Mouse (Mus musculus): ENCODE results near the gene Tmem204. TPM values are rescaled to one million over a fixed set of nuclear protein-coding genes. Genes with fewer than 3 reads are reported as not detected.

Gene Tmem204
- polyA plus RNA-seq, 1 experiment from 2014 or later: 93.2 TPM

GRCm38 (mm10) chr17:25111739-25112422, 28.5 kb upstream of the Tmem204 start:
- H3K27me3 ChIP-seq: no peaks in the 10 kb centered on the region

GRCm38 (mm10) chr17:25111220-25111619, 27.8 kb upstream of the Tmem204 start:
- no peak overlapping the region for H3K4me3 ChIP-seq
- 89% methylated on average over 5 of the region's 5 CpGs for WGBS
- peaks cover 14% of the 10 kb centered on the region for H3K4me1 ChIP-seq
- no peak overlapping the region for H3K9ac ChIP-seq
- no peak overlapping the region for H3K4me2 ChIP-seq
- no peak for ATAC-seq (ENCODE audit: borderline replicate concordance, extremely low read depth, low FRiP score, low TSS enrichment)
- H3K36me3 ChIP-seq: peaks cover 41% of the 10 kb centered on the region
- H3K9me3 ChIP-seq: no peaks in the 10 kb centered on the region
- no peak overlapping the region for H3K27ac ChIP-seq
- no peaks in the 10 kb centered on the region for H3K27me3 ChIP-seq

More at GRCm38 (mm10) chr17:25111739-25112422, 28.5 kb upstream of the Tmem204 start:
- Histone ChIP-seq H3K9ac (no peak overlapping the region), H3K27ac (peak overlapping the region; percentile 31), H3K9me3 (no peaks in the 10 kb centered on the region), H3K4me2 (no peak overlapping the region), H3K4me3 (no peak overlapping the region), H3K4me1 (peaks cover 17% of the 10 kb centered on the region), H3K36me3 (peaks cover 34% of the 10 kb centered on the region)
- no peak for ATAC-seq (ENCODE audit: borderline replicate concordance, extremely low read depth, low FRiP score, low TSS enrichment)
- WGBS: 55% methylated on average over 8 of the region's 8 CpGs

- H3K27ac ChIP-seq: no peak overlapping the region
- H3K4me1 ChIP-seq: peaks cover 11% of the 10 kb centered on the region
- no peak for ATAC-seq (ENCODE audit: borderline replicate concordance, extremely low read depth, low FRiP score, low TSS enrichment)
- H3K9me3 ChIP-seq: no peaks in the 10 kb centered on the region
- 91% methylated on average over 6 of the region's 6 CpGs for WGBS
- peaks cover 46% of the 10 kb centered on the region for H3K36me3 ChIP-seq
- H3K4me3 ChIP-seq: no peak overlapping the region
- H3K27me3 ChIP-seq: no peaks in the 10 kb centered on the region
- no peak overlapping the region for H3K4me2 ChIP-seq
- H3K9ac ChIP-seq: no peak overlapping the region
These were observed 27.2 kb upstream of the Tmem204 start for GRCm38 (mm10) chr17:25110590-25110989.

- WGBS: 76% methylated on average over 2 of the region's 2 CpGs
These were observed 26.2 kb upstream of the Tmem204 start for GRCm38 (mm10) chr17:25109578-25109977.

GRCm38 (mm10) chr17:25107786-25108185, 24.4 kb upstream of the Tmem204 start:
- no peak overlapping the region for H3K27ac ChIP-seq
- no peak overlapping the region for H3K4me2 ChIP-seq
- no peak overlapping the region for H3K9ac ChIP-seq
- H3K9me3 ChIP-seq: no peaks in the 10 kb centered on the region
- 0 out of 2 replicates have a peak, but pooled peaks cover 5% of the 10 kb centered on the region for H3K4me1 ChIP-seq
- no peaks in the 10 kb centered on the region for H3K27me3 ChIP-seq
- ATAC-seq (ENCODE audit: borderline replicate concordance, extremely low read depth, low FRiP score, low TSS enrichment): no peak
- WGBS: 93% methylated on average over 7 of the region's 16 CpGs
- H3K36me3 ChIP-seq: peaks cover 72% of the 10 kb centered on the region
- no peak overlapping the region for H3K4me3 ChIP-seq

More at GRCm38 (mm10) chr17:25109578-25109977, 26.2 kb upstream of the Tmem204 start:
- peaks cover 6% of the 10 kb centered on the region for H3K4me1 ChIP-seq
- no peak overlapping the region for H3K9ac ChIP-seq
- H3K27ac ChIP-seq: no peak overlapping the region
- H3K4me3 ChIP-seq: no peak overlapping the region
- H3K27me3 ChIP-seq: no peaks in the 10 kb centered on the region
- ATAC-seq (ENCODE audit: borderline replicate concordance, extremely low read depth, low FRiP score, low TSS enrichment): no peak
- H3K4me2 ChIP-seq: no peak overlapping the region
- H3K36me3 ChIP-seq: peaks cover 55% of the 10 kb centered on the region
- no peaks in the 10 kb centered on the region for H3K9me3 ChIP-seq

GRCm38 (mm10) chr17:25101338-25101737, 17.9 kb upstream of the Tmem204 start:
- Histone ChIP-seq H3K27me3 (no peaks in the 10 kb centered on the region), H3K4me3 (no peak overlapping the region), H3K27ac (no peak overlapping the region), H3K9ac (no peak overlapping the region), H3K4me2 (no peak overlapping the region), H3K4me1 (no peaks in the 10 kb centered on the region), H3K9me3 (no peaks in the 10 kb centered on the region), H3K36me3 (peaks cover 83% of the 10 kb centered on the region)
- no peak for ATAC-seq (ENCODE audit: borderline replicate concordance, extremely low read depth, low FRiP score, low TSS enrichment)
- 95% methylated on average over 11 of the region's 11 CpGs for WGBS

DNA sequence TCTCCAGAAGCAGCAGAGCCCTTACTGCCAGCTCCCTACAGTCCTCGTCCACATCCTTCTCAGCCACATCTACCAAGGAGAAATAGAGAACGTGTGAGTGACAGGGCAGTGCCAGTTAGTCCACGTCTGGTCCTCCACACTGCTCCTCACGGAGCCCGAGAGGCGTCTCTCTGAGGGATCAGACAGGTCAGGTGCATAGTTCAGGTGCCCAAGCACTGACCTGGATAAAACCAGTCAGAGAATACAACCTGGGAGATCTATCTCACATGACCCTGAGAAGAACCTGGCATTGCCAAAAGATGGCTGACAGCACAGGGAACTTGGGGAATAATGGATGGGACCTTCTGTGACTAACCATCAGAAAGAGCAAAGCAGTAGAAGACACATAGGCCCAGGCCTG, 16.7 kb upstream of the Tmem204 start:
- Histone ChIP-seq H3K27me3 (no peaks in the 10 kb centered on the region), H3K4me2 (no peak overlapping the region), H3K27ac (no peak overlapping the region), H3K4me1 (no peaks in the 10 kb centered on the region), H3K4me3 (no peak overlapping the region), H3K9me3 (no peaks in the 10 kb centered on the region), H3K36me3 (peaks cover 72% of the 10 kb centered on the region), H3K9ac (no peak overlapping the region)
- ATAC-seq (ENCODE audit: borderline replicate concordance, extremely low read depth, low FRiP score, low TSS enrichment): no peak
- WGBS: 89% methylated on average over 6 of the region's 6 CpGs

GRCm38 (mm10) chr17:25096221-25096620, 12.8 kb upstream of the Tmem204 start:
- no peak overlapping the region for H3K27ac ChIP-seq
- H3K9ac ChIP-seq: no peak overlapping the region
- H3K4me1 ChIP-seq: no peaks in the 10 kb centered on the region
- H3K36me3 ChIP-seq: peaks cover 42% of the 10 kb centered on the region
- H3K4me3 ChIP-seq: no peak overlapping the region
- H3K4me2 ChIP-seq: no peak overlapping the region
- ATAC-seq (ENCODE audit: borderline replicate concordance, extremely low read depth, low FRiP score, low TSS enrichment): no peak
- 83% methylated on average over 2 of the region's 2 CpGs for WGBS
- no peaks in the 10 kb centered on the region for H3K9me3 ChIP-seq
- no peaks in the 10 kb centered on the region for H3K27me3 ChIP-seq

DNA sequence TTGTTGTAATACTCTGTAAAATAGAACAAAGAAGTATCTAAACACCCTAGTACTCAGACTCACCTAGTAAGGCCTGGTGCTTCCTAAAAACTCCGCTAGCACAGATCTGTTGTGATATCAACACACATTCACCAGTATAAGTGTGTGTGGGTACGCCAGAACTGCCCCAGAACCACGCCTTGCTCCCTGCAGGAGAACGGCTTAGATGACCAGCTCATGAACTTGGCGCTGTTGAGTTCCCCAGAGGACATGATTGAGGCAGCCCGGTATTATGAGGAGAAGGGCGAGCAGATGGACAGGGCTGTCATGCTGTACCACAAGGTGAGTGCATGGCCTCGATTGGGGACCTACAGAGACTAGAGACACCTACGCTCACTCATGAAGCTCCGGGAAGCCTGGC, 7.1 kb upstream of the Tmem204 start:
- no peaks in the 10 kb centered on the region for H3K4me1 ChIP-seq
- ATAC-seq (ENCODE audit: borderline replicate concordance, extremely low read depth, low FRiP score, low TSS enrichment): no peak
- H3K36me3 ChIP-seq: peaks cover 6% of the 10 kb centered on the region; the same call in 1 of the 2 replicates
- no peaks in the 10 kb centered on the region for H3K27me3 ChIP-seq
- 91% methylated on average over 10 of the region's 10 CpGs for WGBS
- no peak overlapping the region for H3K27ac ChIP-seq
- H3K4me2 ChIP-seq: no peak overlapping the region
- no peak overlapping the region for H3K4me3 ChIP-seq
- H3K9me3 ChIP-seq: no peaks in the 10 kb centered on the region
- no peak overlapping the region for H3K9ac ChIP-seq

DNA sequence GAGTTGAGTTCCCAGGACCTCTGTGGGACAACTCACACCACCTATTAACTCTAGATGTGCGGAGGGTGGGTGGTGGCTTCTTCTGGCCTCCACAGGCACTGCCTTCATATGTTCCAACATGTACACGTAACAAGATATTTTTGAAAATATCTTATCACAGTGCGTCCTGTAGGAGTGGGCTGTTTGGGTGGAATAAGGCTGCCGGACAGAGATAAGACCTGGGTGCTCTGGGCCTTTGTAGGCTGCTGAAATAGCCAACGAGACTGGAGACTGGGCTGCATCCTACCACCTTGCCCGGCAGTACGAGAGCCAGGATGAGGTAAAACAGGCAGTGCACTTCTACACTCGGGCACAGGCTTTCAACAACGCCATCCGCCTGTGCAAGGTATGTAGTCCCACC, 5.8 kb upstream of the Tmem204 start:
- peaks cover 6% of the 10 kb centered on the region; the same call in 1 of the 2 replicates for H3K36me3 ChIP-seq
- peak; percentile 10; the same call in 1 of the 2 replicates for ATAC-seq (ENCODE audit: borderline replicate concordance, extremely low read depth, low FRiP score, low TSS enrichment)
- 82% methylated on average over 10 of the region's 10 CpGs for whole genome bisulfite sequencing
- H3K4me3 ChIP-seq: no peak overlapping the region
- peaks cover 10% of the 10 kb centered on the region for H3K4me1 ChIP-seq
- H3K4me2 ChIP-seq: no peak overlapping the region
- H3K27me3 ChIP-seq: no peaks in the 10 kb centered on the region
- H3K9ac ChIP-seq: no peak overlapping the region
- H3K27ac ChIP-seq: no peak overlapping the region
- H3K9me3 ChIP-seq: no peaks in the 10 kb centered on the region

GRCm38 (mm10) chr17:25086724-25087123, 3.3 kb upstream of the Tmem204 start:
- Histone ChIP-seq H3K27me3 (no peaks in the 10 kb centered on the region), H3K4me1 (peaks cover 32% of the 10 kb centered on the region), H3K9ac (no peak overlapping the region), H3K4me3 (no peak overlapping the region), H3K4me2 (no peak overlapping the region), H3K36me3 (no peaks in the 10 kb centered on the region), H3K27ac (no peak overlapping the region), H3K9me3 (no peaks in the 10 kb centered on the region)
- no peak for ATAC-seq (ENCODE audit: borderline replicate concordance, extremely low read depth, low FRiP score, low TSS enrichment)
- 76% methylated on average over 7 of the region's 7 CpGs for WGBS

DNA sequence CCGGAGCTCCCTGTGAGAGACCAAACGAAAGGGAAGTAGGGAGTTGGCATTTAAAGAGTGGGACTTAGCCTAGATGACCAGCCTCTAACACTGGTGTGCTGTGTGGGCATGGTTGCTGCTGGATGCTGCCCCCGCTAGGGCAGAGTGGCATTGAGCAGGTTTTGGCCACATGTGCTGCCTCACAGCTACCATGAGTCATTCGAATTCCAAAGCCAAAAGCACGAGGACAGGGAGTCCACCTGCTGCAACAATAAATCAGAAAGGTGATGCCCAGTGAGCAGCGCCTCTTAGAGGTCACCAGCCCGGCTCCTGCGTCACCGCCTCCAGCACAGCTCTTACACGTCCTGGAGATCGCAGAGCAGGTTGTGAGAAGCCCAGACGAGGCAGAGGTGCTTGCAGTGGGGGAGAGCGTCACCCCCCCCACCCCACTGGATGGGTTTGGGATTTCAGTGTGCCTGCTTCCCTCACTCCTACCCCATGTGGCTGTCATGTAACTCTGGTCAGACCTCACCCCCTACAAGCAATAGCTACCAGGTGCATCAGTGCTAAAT, 1.5 kb upstream of the Tmem204 start:
- peaks cover 38% of the 10 kb centered on the region for H3K4me1 ChIP-seq
- H3K9me3 ChIP-seq: no peaks in the 10 kb centered on the region
- ATAC-seq (ENCODE audit: borderline replicate concordance, extremely low read depth, low FRiP score, low TSS enrichment): no peak
- H3K4me2 ChIP-seq: no peak overlapping the region
- peak overlapping the region; percentile 97 for H3K27ac ChIP-seq
- no peaks in the 10 kb centered on the region for H3K36me3 ChIP-seq
- WGBS: 72% methylated on average over 13 of the region's 13 CpGs
- H3K27me3 ChIP-seq: no peaks in the 10 kb centered on the region
- H3K4me3 ChIP-seq: no peak overlapping the region
- no peak overlapping the region for H3K9ac ChIP-seq
